In genomic region chr8:83911809-83912731, GRCm38 (mm10) we compare ENCODE assay signal across 24 mouse cellular contexts. TPM values are rescaled to one million over a fixed set of nuclear protein-coding genes. Genes with fewer than 3 reads are reported as not detected.
A peak's percentile ranks its signal among the peaks of the same experiment; 100 is the strongest.
DNase-seq lines count a peak whose midpoint lies in the region; ATAC-seq and TF ChIP-seq lines count a peak whose summit lies in the region.
"Had no signal": no experiment of that assay in that cellular context is flagged by ENCODE, and none has a peak within 500 bp of the region (broad histone marks: within the 10 kb centered on the region; RNA-seq: fewer than 3 reads in every experiment).

No protein-coding gene starts in this region.

- H3K4me1 ChIP-seq in heart, embryonic 11.5 days (ENCODE audit: control insufficient read depth, insufficient read depth, low read length) = peaks cover 56% of the 10 kb centered on the region
- no peaks in the 10 kb centered on the region for H3K4me1 ChIP-seq in heart, adult 2 months (ENCODE audit: control insufficient read depth, insufficient read depth, low read length)
- peaks cover 39% of the 10 kb centered on the region for H3K4me1 ChIP-seq in kidney, embryonic 16.5 days (ENCODE audit: insufficient read depth, low read length)

- no peaks in the 10 kb centered on the region for H3K27me3 ChIP-seq in heart, embryonic 11.5 days (ENCODE audit: control insufficient read depth, insufficient read depth, low read length)
- H3K27me3 ChIP-seq in heart, adult 2 months (ENCODE audit: control insufficient read depth, insufficient read depth, low read length) = no peaks in the 10 kb centered on the region
- no peaks in the 10 kb centered on the region for H3K27me3 ChIP-seq in kidney, embryonic 16.5 days (ENCODE audit: insufficient read depth, low read length)
- H3K27me3 ChIP-seq: forebrain, embryonic 15.5 days; hindbrain, embryonic 15.5 days; liver, embryonic 12.5 days; midbrain, embryonic 13.5 days; neural tube, embryonic 13.5 days had no signal

- no peaks in the 10 kb centered on the region for H3K36me3 ChIP-seq in heart, embryonic 11.5 days (ENCODE audit: control insufficient read depth, insufficient read depth, low read length)
- H3K36me3 ChIP-seq in heart, adult 2 months (ENCODE audit: control insufficient read depth, insufficient read depth, low read length) = no peaks in the 10 kb centered on the region
- no peaks in the 10 kb centered on the region for H3K36me3 ChIP-seq in kidney, embryonic 16.5 days (ENCODE audit: insufficient read depth, low read length)
- H3K36me3 ChIP-seq: forebrain, embryonic 15.5 days; hindbrain, embryonic 15.5 days; liver, embryonic 12.5 days had no signal

- H3K4me3 ChIP-seq in heart, embryonic 11.5 days (ENCODE audit: low read depth, low read length) = no peak overlapping the region
- no peak overlapping the region for H3K4me3 ChIP-seq in heart, adult 2 months
- no peak overlapping the region for H3K4me3 ChIP-seq in kidney, embryonic 16.5 days (ENCODE audit: low read length)
- H3K4me3 ChIP-seq: forebrain, embryonic 15.5 days; hindbrain, embryonic 15.5 days; liver, embryonic 12.5 days; midbrain, embryonic 13.5 days; neural tube, embryonic 13.5 days had no signal

- no peak for TF ChIP-seq POLR2A in heart, adult 2 months (IDR thresholded peaks at IDR 0.05; ENCODE audit: insufficient read depth, low read depth, low read length)

- TF ChIP-seq CTCF in heart, adult 2 months (IDR thresholded peaks at IDR 0.05) = no peak

- 0 out of 2 replicates have a peak, but pooled peaks cover 3% of the 10 kb centered on the region for H3K79me2 ChIP-seq in heart, adult 2 months (replicated peaks; ENCODE audit: control insufficient read depth, insufficient read depth, low read length)

- H3K4me2 ChIP-seq in heart, embryonic 11.5 days = no peak overlapping the region
- no peak overlapping the region for H3K4me2 ChIP-seq in kidney, embryonic 16.5 days (replicated peaks; ENCODE audit: low read depth, low read length)
- H3K4me2 ChIP-seq: forebrain, embryonic 15.5 days; hindbrain, embryonic 15.5 days; liver, embryonic 12.5 days; midbrain, embryonic 13.5 days; neural tube, embryonic 13.5 days had no signal

- intact Hi-C loops in heart, adult 2 months (cut with DNase I) = no loop called here

- H3K27ac ChIP-seq in heart, embryonic 11.5 days (ENCODE audit: low read depth, low read length) = 0 out of 2 replicates have a peak overlapping the region, but pooled peaks have one; percentile 46
- no peak overlapping the region for H3K27ac ChIP-seq in heart, adult 2 months
- peak overlapping the region; percentile 31 for H3K27ac ChIP-seq in kidney, embryonic 16.5 days (ENCODE audit: low read length)
- H3K27ac ChIP-seq: forebrain, embryonic 15.5 days; hindbrain, embryonic 15.5 days; liver, embryonic 12.5 days; midbrain, embryonic 13.5 days; neural tube, embryonic 13.5 days had no signal

- no peak for ATAC-seq in heart, embryonic 11.5 days (replicated peaks; ENCODE audit: insufficient number of reproducible peaks, low FRiP score, low TSS enrichment)
- ATAC-seq in kidney, embryonic 16.5 days (ENCODE audit: low FRiP score, low TSS enrichment) = no peak
- ATAC-seq: activated CD4-positive, CD25-positive, alpha-beta regulatory T cell, adult 4 months; CD4-positive, CD25-positive, alpha-beta regulatory T cell, adult 4 months; forebrain, embryonic 15.5 days; intestine, embryonic 16.5 days; liver, embryonic 12.5 days; midbrain, embryonic 13.5 days had no signal

- no peak for TF ChIP-seq EP300 in heart, adult 2 months (IDR thresholded peaks at IDR 0.05; ENCODE audit: insufficient read depth, low read depth, low read length)

- no peaks in the 10 kb centered on the region for H3K9me3 ChIP-seq in heart, embryonic 11.5 days (replicated peaks; ENCODE audit: control insufficient read depth, low read length)
- no peaks in the 10 kb centered on the region for H3K9me3 ChIP-seq in kidney, embryonic 16.5 days (ENCODE audit: low read length)
- H3K9me3 ChIP-seq: forebrain, embryonic 15.5 days; hindbrain, embryonic 15.5 days; liver, embryonic 12.5 days; midbrain, embryonic 13.5 days; neural tube, embryonic 13.5 days had no signal

- no peak for DNase-seq in heart, adult 2 months
- no peak for DNase-seq in kidney, postnatal 14 days
- peak; percentile 46 to 57 for DNase-seq in lung, adult 18-20 months
- DNase-seq in lung, postnatal 14 days = peak; percentile 30
- no peak for DNase-seq in frontal cortex, postnatal 10 days (ENCODE audit: low spot score in 2 of 2)
- no peak for DNase-seq in right cerebral cortex, adult 18-20 months
- DNase-seq: adrenal gland, postnatal 14 days; cerebellum, adult 11 months; cerebellum, postnatal 10 days; heart, postnatal 4 days; kidney, postnatal 10 days; layer of hippocampus, adult 9-11 months; thymus, adult 18-20 months; thymus, postnatal 4 days had no signal

- H3K9ac ChIP-seq in heart, embryonic 11.5 days (ENCODE audit: low read depth, low read length) = no peak overlapping the region
- no peak overlapping the region for H3K9ac ChIP-seq in heart, adult 2 months (ENCODE audit: low read depth, low read length)
- H3K9ac ChIP-seq in kidney, embryonic 16.5 days (replicated peaks; ENCODE audit: low read length) = no peak overlapping the region; the same call in 1 of the 2 replicates
- H3K9ac ChIP-seq: forebrain, embryonic 15.5 days; hindbrain, embryonic 15.5 days; liver, embryonic 12.5 days; midbrain, embryonic 13.5 days; neural tube, embryonic 13.5 days had no signal

- WGBS in heart, embryonic 11.5 days (ENCODE audit: insufficient replicate concordance) = 54% methylated on average over 5 of the region's 5 CpGs
- 57% methylated on average over 5 of the region's 5 CpGs for WGBS in heart, adult 2 months
- WGBS in kidney, embryonic 16.5 days = 65% methylated on average over 5 of the region's 5 CpGs

RNA-seq across cellular contexts. Expression of gene Adgrl1, which starts 12.2 kb away (rescaled TPM):
- polyA plus RNA-seq in heart, embryonic 11.5 days (2014; fragmentation: Nextera tagmentation; extraction: Ambion mirVana) = 10.2 and 13.5 TPM in 2 replicates
- 10 to 100 TPM; 11.3 to 12.9 TPM for total RNA-seq in heart, adult 2 months (2021)
- polyA plus RNA-seq in heart, adult 2 months (2012; rRNA removed) = 33.8 and 45.8 TPM in 2 replicates
- polyA plus RNA-seq in kidney, embryonic 16.5 days (2015; fragmentation: Nextera tagmentation; extraction: Ambion mirVana) = 17.8 and 19.6 TPM in 2 replicates

RNA-seq across cellular contexts. Expression of gene Gm10644, which starts 42.9 kb away (rescaled TPM):
- polyA plus RNA-seq in heart, embryonic 11.5 days (2014; fragmentation: Nextera tagmentation; extraction: Ambion mirVana) = 0.58 and 0.76 TPM in 2 replicates
- total RNA-seq in heart, adult 2 months (2021) = 1 to 10 TPM; 1.3 to 1.7 TPM
- 1.9 and 2.8 TPM in 2 replicates for polyA plus RNA-seq in heart, adult 2 months (2012; rRNA removed)
- 0.85 and 1.0 TPM in 2 replicates for polyA plus RNA-seq in kidney, embryonic 16.5 days (2015; fragmentation: Nextera tagmentation; extraction: Ambion mirVana)

RNA-seq across cellular contexts. Expression of gene Asf1b, which starts 43.2 kb away (rescaled TPM):
- 69.4 and 72.2 TPM in 2 replicates for polyA plus RNA-seq in heart, embryonic 11.5 days (2014; fragmentation: Nextera tagmentation; extraction: Ambion mirVana)
- 1 to 10 TPM; 1.7 to 1.8 TPM for total RNA-seq in heart, adult 2 months (2021)
- 2.2 and 3.7 TPM in 2 replicates for polyA plus RNA-seq in heart, adult 2 months (2012; rRNA removed)
- 58.2 and 65.1 TPM in 2 replicates for polyA plus RNA-seq in kidney, embryonic 16.5 days (2015; fragmentation: Nextera tagmentation; extraction: Ambion mirVana)

Comparison
In these comparisons a context has a peak if more than half of its experiments do, and no peak if none do; other contexts are left out.
1. RNA of gene Asf1b, which starts 43.2 kb away (polyA plus RNA-seq): 69.4 to 72.2 TPM in heart, embryonic 11.5 days and 58.2 to 65.1 TPM in kidney, embryonic 16.5 days; 2.2 to 3.7 TPM in heart, adult 2 months; every median in the first group is over 10 times any median in the second.
2. DNase-seq: peak in lung, adult 18-20 months (2 of 2) and lung, postnatal 14 days (single experiment); none in heart, adult 2 months (0 of 2), kidney, postnatal 14 days (single experiment), frontal cortex, postnatal 10 days (0 of 2) and right cerebral cortex, adult 18-20 months (single experiment).